Mouse (Mus musculus): ENCODE measurements around the gene Agfg1. TPM values are rescaled to one million over a fixed set of nuclear protein-coding genes. Genes with fewer than 3 reads are reported as not detected.
"Not testable (repeated sequence)": the region's sequence is repeated elsewhere in the genome, so short reads cannot be mapped to it uniquely, and the experiment has no call there.

Agfg1 gene
- polyA plus RNA-seq, 1 experiment from 2014 or later = 27.2 TPM

GRCm38 (mm10) chr1:82905886-82906285, 66.6 kb downstream of the Agfg1 start:
- 97% methylated on average over 3 of the region's 3 CpGs for WGBS (ENCODE audit: missing documents)
- Histone ChIP-seq H3K4me3 (ENCODE audit: inconsistent target) (no peak overlapping the region), H3K27ac (no peak overlapping the region), H3K79me2 (ENCODE audit: inconsistent target) (no peaks in the 10 kb centered on the region), H3K36me3 (ENCODE audit: inconsistent target) (peaks cover 11% of the 10 kb centered on the region; the same call in 1 of the 2 replicates)

- Histone ChIP-seq H3K36me3 (ENCODE audit: inconsistent target) (no peaks in the 10 kb centered on the region), H3K27ac (no peak within 1 kb of the TSS), H3K4me3 (ENCODE audit: inconsistent target) (no peak within 1 kb of the TSS), H3K79me2 (ENCODE audit: inconsistent target) (no peaks in the 10 kb centered on the region)
- WGBS (ENCODE audit: missing documents) = 89% methylated on average over 3 of the region's 3 CpGs
Measured at GRCm38 (mm10) chr1:82913025-82913424, 73.7 kb downstream of the Agfg1 start, which contains the start of gene A030005L19Rik. TSS of gene A030005L19Rik (plus strand) at chr1:82913325.

DNA sequence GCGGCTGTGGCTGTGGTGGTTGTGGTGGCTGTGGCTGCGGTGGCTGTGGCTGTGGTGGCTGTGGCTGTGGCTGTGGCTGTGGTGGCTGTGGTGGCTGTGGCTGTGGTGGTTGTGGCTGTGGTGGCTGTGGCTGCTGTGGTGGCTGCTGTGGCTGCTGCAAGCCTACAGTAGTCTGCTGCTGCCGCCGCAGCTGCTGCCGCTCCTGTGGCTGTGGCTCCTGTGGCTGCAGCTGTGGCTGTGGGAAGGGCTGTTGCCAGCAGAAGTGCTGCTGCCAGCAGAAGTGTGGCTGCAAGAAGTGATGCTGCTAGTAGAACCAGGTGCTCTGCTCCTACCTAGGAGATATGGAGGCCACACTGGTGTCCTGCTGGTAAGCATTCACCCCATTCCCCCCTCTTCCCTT, 74.2 kb downstream of the Agfg1 start:
- H3K79me2 ChIP-seq (ENCODE audit: inconsistent target); H3K27ac ChIP-seq; H3K36me3 ChIP-seq (ENCODE audit: inconsistent target); H3K4me3 ChIP-seq (ENCODE audit: inconsistent target): not testable (repeated sequence)
- 66% methylated on average over 5 of the region's 5 CpGs for whole genome bisulfite sequencing (ENCODE audit: missing documents)

GRCm38 (mm10) chr1:82924650-82925049, 85.4 kb downstream of the Agfg1 start, which contains the start of gene A030014E15Rik:
TSS of gene A030014E15Rik (plus strand) at chr1:82924917.
- 38% methylated on average over 2 of the region's 6 CpGs for WGBS (ENCODE audit: missing documents)
- H3K4me3 ChIP-seq (ENCODE audit: inconsistent target) = no peak within 1 kb of the TSS
- no peaks in the 10 kb centered on the region for H3K79me2 ChIP-seq (ENCODE audit: inconsistent target)
- H3K27ac ChIP-seq = no peak within 1 kb of the TSS
- no peaks in the 10 kb centered on the region for H3K36me3 ChIP-seq (ENCODE audit: inconsistent target)

- H3K27ac ChIP-seq; H3K36me3 ChIP-seq (ENCODE audit: inconsistent target); H3K4me3 ChIP-seq (ENCODE audit: inconsistent target); H3K79me2 ChIP-seq (ENCODE audit: inconsistent target): not testable (repeated sequence)
- 83% methylated on average over 1 of the region's 3 CpGs for WGBS (ENCODE audit: missing documents)
Measured at GRCm38 (mm10) chr1:82930558-82930957, 91.3 kb downstream of the Agfg1 start.

DNA sequence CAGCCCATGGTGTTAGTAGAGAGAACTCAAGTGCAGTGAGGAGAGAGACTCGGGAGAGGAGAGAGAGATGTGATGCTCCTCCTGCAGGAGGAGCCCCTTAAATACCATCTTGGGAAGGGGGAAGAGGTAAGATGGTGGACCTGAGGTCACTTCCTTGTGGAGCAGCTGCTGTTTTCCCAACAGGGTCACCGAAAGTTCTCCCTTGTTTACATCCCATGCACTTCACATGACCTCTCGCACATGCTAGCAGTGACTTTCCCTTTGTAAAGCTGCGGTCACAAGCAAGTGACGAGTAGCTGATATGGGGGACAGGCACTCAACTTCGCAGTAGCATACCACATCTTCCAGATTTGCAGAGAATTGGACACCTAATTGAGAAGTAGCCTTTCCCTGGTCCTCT, 92.0 kb downstream of the Agfg1 start, which contains the start of gene Gm6217:
Gene Gm6217, minus strand, starts transcription at position 74 of the 400 bp plus-strand sequence.
- H3K4me3 ChIP-seq (ENCODE audit: inconsistent target); H3K27ac ChIP-seq: not testable (repeated sequence)
- WGBS (ENCODE audit: missing documents) = no CpG with 5 or more reads among the region's 6 CpGs

DNA sequence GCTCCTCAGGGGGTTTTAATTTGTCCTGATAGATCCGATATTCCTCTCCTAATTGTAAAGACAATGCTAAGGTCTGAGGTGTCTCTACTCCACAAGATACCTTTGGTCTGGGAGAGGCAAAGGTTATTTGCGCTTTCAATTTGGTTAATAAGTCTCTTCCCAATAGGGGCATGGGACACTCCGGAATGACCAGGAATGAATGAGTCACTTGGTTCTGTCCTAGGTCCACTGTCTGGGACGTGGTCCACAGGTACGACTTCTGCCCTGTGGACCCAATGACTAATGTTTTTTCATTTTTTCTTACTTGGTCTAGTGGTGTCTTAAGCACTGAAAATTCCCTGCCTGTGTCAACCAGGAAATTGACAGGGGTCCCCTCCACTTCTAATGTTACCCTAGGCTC, 99.4 kb downstream of the Agfg1 start:
- H3K79me2 ChIP-seq (ENCODE audit: inconsistent target) = no peaks in the 10 kb centered on the region
- no peak overlapping the region for H3K27ac ChIP-seq
- no peaks in the 10 kb centered on the region for H3K36me3 ChIP-seq (ENCODE audit: inconsistent target)
- WGBS (ENCODE audit: missing documents) = 94% methylated on average over 5 of the region's 5 CpGs
- H3K4me3 ChIP-seq (ENCODE audit: inconsistent target) = no peak overlapping the region

More for the DNA sequence above, 92.0 kb downstream of the Agfg1 start, which contains the start of gene Gm6217:
- not testable (repeated sequence) for H3K36me3 ChIP-seq (ENCODE audit: inconsistent target); H3K79me2 ChIP-seq (ENCODE audit: inconsistent target)

GRCm38 (mm10) chr1:82942505-82942904, 103.2 kb downstream of the Agfg1 start:
- not testable (repeated sequence) for H3K4me3 ChIP-seq (ENCODE audit: inconsistent target); H3K27ac ChIP-seq; H3K79me2 ChIP-seq (ENCODE audit: inconsistent target); H3K36me3 ChIP-seq (ENCODE audit: inconsistent target)
- 63% methylated on average over 1 of the region's 2 CpGs for WGBS (ENCODE audit: missing documents)

DNA sequence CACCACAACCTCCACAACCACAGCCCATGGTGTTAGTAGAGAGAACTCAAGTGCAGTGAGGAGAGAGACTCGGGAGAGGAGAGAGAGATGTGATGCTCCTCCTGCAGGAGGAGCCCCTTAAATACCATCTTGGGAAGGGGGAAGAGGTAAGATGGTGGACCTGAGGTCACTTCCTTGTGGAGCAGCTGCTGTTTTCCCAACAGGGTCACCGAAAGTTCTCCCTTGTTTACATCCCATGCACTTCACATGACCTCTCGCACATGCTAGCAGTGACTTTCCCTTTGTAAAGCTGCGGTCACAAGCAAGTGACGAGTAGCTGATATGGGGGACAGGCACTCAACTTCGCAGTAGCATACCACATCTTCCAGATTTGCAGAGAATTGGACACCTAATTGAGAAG, 104.0 kb downstream of the Agfg1 start, which contains the start of gene A030003K21Rik:
Gene A030003K21Rik, minus strand, starts transcription at position 94 of the 400 bp plus-strand sequence.
- not testable (repeated sequence) for H3K36me3 ChIP-seq (ENCODE audit: inconsistent target); H3K4me3 ChIP-seq (ENCODE audit: inconsistent target); H3K27ac ChIP-seq; H3K79me2 ChIP-seq (ENCODE audit: inconsistent target)
- WGBS (ENCODE audit: missing documents) = no CpG with 5 or more reads among the region's 6 CpGs

- not testable (repeated sequence) for H3K27ac ChIP-seq; H3K79me2 ChIP-seq (ENCODE audit: inconsistent target); H3K4me3 ChIP-seq (ENCODE audit: inconsistent target); H3K36me3 ChIP-seq (ENCODE audit: inconsistent target)
- no CpG with 5 or more reads among the region's 2 CpGs for WGBS (ENCODE audit: missing documents)
Measured at GRCm38 (mm10) chr1:82946029-82946428, 106.7 kb downstream of the Agfg1 start.

GRCm38 (mm10) chr1:82948601-82949000, 109.3 kb downstream of the Agfg1 start:
- H3K79me2 ChIP-seq (ENCODE audit: inconsistent target) = no peaks in the 10 kb centered on the region
- H3K4me3 ChIP-seq (ENCODE audit: inconsistent target) = no peak overlapping the region
- no peak overlapping the region for H3K27ac ChIP-seq
- WGBS (ENCODE audit: missing documents) = 93% methylated on average over 2 of the region's 2 CpGs
- no peaks in the 10 kb centered on the region for H3K36me3 ChIP-seq (ENCODE audit: inconsistent target)

Other genes with a start within 250 kb of the Agfg1 start
- gene Mff, start 114.6 kb upstream of the Agfg1 start, polyA plus RNA-seq (2018) = 102 to 118 TPM (median 104 TPM) in 3 replicates
- not detected in 3 replicates for gene Tm4sf20, start 71.0 kb upstream of the Agfg1 start, polyA plus RNA-seq (2018)
- gene Gm47791, start 68.2 kb upstream of the Agfg1 start, polyA plus RNA-seq (2018) = not detected in 3 replicates
- gene A030005L19Rik, start 73.8 kb downstream of the Agfg1 start, polyA plus RNA-seq (2018) = not detected in 3 replicates
- gene A030014E15Rik, start 85.4 kb downstream of the Agfg1 start, polyA plus RNA-seq (2018) = not detected in 3 replicates
- gene Gm6217, start 91.9 kb downstream of the Agfg1 start, polyA plus RNA-seq (2018) = not detected in 3 replicates
- gene A030003K21Rik, start 103.9 kb downstream of the Agfg1 start, polyA plus RNA-seq (2018) = not detected in 3 replicates
- not detected in 3 replicates for gene Gm7544, start 116.5 kb downstream of the Agfg1 start, polyA plus RNA-seq (2018)
- gene Gm47955, start 120.8 kb downstream of the Agfg1 start, polyA plus RNA-seq (2018) = not detected in 3 replicates
- not detected in 3 replicates for gene Gm47959, start 161.1 kb downstream of the Agfg1 start, polyA plus RNA-seq (2018)
- not detected in 3 replicates for gene Slc19a3, start 199.0 kb downstream of the Agfg1 start, polyA plus RNA-seq (2018)
- gene Krtap28-10, start 203.0 kb downstream of the Agfg1 start, polyA plus RNA-seq (2018) = not detected in 3 replicates
- gene Gm47969, start 205.4 kb downstream of the Agfg1 start, polyA plus RNA-seq (2018) = not detected in 3 replicates
- not detected in 3 replicates for gene A030005K14Rik, start 219.9 kb downstream of the Agfg1 start, polyA plus RNA-seq (2018)
- gene Krtap28-13, start 221.4 kb downstream of the Agfg1 start, polyA plus RNA-seq (2018) = not detected in 3 replicates